Mouse (Mus musculus) thymus, postnatal 36 days (tissue): Measurements from ENCODE around the gene 3830406C13Rik.
"Not testable (repeated sequence)": the region's sequence is repeated elsewhere in the genome, so short reads cannot be mapped to it uniquely, and the experiment has no call there.

Experiments
- DNase-seq, 2 experiments: peaks; one replicate each; pipeline ENCODE4 v3.0.0; 2022; ENCODE audit warnings: mixed read lengths in 2 of 2

The 3830406C13Rik gene

DNA sequence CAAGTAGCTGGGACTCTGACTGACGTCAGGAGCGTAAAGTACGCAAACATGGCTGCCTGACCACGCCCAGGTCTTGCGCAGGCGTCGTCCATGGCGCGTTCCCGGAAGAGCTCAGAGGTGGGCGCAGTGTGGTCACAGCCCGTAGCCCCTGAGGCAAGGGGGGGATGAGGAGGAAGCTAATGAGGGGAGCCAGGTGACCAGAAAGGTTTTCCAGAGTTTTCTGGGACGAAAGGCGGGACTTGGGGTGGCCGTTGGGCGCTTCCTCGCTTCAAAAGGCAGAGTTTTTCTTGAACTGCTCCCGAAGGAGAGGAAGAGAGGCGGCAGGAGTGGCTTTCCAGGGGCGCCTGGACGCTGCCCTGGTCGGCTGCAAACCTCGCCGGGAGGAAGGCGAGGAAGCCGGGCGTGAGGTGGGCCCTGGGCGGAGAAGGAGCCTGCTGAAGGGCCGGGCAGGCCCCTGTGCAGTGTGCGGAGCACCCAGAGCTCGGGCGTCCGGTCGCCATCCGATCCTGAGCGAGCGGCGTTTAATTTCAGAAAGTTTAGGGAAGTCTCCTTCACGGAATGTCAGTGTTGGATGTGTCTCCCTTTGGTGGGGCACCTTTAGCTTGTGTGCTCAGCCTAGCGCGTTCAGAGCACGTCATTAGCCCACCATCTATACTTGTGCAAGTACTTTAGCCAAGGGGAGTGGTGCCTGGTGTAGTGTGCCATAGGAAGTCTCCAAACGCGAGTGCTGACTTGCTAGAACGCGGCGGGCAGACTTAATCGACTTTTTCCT is at the start of gene 3830406C13Rik:
Gene 3830406C13Rik (plus strand): TSS at position 33 of the 772 bp plus-strand sequence.
- DNase-seq = peak; percentile 72 to 80

GRCm38 (mm10) chr14:12243726-12244125 is 40.2 kb upstream of the 3830406C13Rik start:
- no peak for DNase-seq

GRCm38 (mm10) chr14:12276031-12276430 is 7.9 kb upstream of the 3830406C13Rik start:
- no peak for DNase-seq

- no peak for DNase-seq
These were observed 332 bp upstream of the 3830406C13Rik start, which contains the start of gene Gm49355 for GRCm38 (mm10) chr14:12283641-12284040. Gm49355 (plus strand) TSS chr14:12283976.

- DNase-seq = not testable (repeated sequence)
These were observed 5.8 kb downstream of the 3830406C13Rik start for GRCm38 (mm10) chr14:12289747-12290146.

DNA sequence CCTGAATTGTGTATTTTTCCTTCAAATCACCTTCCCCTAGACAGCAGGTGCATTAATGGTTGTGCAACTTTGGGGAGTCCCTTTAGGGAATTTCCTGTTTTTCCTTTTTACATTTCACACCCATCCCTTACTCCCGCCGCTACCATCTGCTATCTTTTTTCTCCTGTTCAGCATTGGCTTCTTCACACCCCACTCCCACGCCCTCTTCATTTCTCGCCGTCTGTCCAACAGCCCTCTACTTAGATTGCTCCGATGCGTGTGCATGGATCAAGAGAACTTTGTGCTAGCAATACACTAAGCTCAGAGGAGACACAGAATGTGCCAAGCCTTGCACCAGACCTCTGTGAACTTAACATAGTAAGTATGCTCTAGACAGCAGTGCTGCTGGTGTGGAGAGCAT is 12.4 kb downstream of the 3830406C13Rik start:
- DNase-seq = no peak

- DNase-seq = no peak
These were observed 15.2 kb downstream of the 3830406C13Rik start for GRCm38 (mm10) chr14:12299171-12299570.

- no peak for DNase-seq
These were observed 15.7 kb downstream of the 3830406C13Rik start for GRCm38 (mm10) chr14:12299654-12300053.

- no peak for DNase-seq
These were observed 16.3 kb downstream of the 3830406C13Rik start for GRCm38 (mm10) chr14:12300275-12300674.

- no peak for DNase-seq
These were observed 16.7 kb downstream of the 3830406C13Rik start for GRCm38 (mm10) chr14:12300677-12301076.

DNA sequence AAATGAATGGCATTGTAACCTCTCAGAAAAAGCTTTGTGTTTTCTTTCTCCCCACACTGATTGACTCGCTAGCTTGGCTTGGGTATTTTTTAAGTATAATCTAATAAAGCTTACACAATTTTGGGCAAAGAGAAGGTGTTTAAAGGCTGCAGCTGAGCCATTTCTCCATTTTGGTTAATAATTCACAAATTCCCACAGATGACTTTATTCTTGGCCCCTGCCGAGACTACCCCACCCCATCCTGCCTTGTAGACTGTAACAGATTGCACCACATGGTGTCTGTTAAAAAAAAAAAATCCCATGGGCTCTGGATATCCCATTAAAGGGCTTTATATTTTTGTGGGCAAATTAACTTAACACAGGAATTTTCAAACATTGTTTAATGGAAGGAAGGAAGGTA is 19.1 kb downstream of the 3830406C13Rik start:
- no peak for DNase-seq

DNA sequence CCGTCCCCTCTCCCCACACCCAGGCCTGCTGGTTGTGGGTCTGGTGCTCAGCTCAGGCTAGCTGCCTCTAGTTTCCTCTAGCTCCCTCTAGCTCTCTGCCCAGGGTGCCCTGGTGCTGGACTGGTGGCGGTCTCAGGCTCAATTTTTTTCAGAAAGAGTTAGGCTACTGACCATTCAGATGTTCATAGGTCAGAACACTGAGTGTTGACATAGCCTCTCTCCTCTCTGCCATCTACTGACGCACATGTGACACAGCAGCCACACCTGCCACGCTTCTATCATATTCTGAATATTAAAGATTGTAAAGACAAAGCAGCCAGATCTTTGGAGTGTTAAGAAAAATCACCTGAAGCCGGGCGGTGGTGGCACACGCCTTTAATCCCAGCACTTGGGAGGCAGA is 49.6 kb downstream of the 3830406C13Rik start:
- DNase-seq = no peak

- no peak for DNase-seq
These were observed 51.0 kb downstream of the 3830406C13Rik start for GRCm38 (mm10) chr14:12334925-12335324.

DNA sequence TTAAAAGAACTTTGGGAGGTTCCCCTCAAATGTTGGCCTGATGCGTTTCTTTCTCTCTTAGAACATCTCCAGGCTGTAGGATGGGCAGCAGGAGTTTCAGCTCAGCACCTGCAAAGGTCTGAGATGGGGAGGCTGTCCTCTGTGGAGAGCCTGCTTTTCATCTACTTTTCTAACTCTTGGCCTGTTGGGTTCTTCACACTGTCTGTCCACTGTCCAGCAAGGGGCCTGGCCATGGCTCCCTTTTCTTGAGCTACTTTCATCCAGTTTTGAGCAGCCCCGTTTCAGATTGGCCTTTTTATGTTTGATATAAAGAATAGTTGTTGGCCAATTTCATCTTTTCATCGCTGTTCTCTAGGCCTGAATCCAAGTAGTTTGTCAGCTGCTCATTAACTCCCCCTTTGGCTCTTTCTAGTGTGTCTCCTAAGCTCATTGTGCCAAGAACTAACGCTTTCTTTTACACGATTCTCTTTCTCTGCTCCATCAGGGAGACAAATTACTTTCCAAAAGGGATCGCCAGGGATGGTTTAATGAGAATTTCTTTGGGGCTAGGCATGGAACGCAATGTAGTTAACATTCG is 53.5 kb downstream of the 3830406C13Rik start:
- DNase-seq = no peak

GRCm38 (mm10) chr14:12337998-12338809 is 54.2 kb downstream of the 3830406C13Rik start:
- DNase-seq = no peak

- no peak for DNase-seq
These were observed 55.0 kb downstream of the 3830406C13Rik start for GRCm38 (mm10) chr14:12338811-12339565.

- DNase-seq = no peak
These were observed 56.5 kb downstream of the 3830406C13Rik start for GRCm38 (mm10) chr14:12340238-12341074.

DNA sequence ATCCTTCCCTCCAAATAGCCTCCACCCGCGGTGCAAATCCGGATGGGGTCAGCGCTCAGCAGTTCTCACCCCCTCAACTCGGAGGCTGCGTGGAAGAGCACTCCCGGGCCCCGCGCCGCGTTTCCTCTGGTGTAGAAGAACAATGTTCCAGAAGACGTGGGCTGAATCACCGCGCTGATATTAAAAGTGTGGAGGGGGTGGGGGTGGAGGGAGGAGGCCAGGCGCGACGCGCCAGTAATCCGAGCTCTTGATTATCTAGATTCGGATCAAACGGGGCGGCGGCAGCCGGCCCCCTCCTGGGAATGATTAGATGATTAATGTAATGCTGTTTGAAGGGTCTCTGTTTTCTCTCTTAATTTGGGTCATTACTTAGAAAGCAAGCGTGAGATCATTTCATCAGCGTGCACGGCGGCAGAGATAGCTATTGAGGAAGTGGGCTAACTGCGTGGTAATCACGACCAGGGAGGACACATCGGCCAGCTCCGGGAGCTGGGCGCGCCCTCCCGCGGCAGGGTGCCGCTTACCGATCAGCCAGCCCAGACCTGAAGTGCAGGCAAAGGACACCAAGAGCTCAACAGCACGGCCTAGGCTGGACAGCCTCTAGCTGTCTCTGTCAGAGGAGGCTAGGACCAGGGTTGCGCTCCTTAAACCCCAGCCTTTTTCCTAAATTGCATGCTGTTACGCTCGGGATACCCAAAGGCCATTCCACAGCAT is 57.3 kb downstream of the 3830406C13Rik start:
- no peak for DNase-seq

- no peak for DNase-seq
These were observed 58.0 kb downstream of the 3830406C13Rik start for GRCm38 (mm10) chr14:12341789-12342457.

DNA sequence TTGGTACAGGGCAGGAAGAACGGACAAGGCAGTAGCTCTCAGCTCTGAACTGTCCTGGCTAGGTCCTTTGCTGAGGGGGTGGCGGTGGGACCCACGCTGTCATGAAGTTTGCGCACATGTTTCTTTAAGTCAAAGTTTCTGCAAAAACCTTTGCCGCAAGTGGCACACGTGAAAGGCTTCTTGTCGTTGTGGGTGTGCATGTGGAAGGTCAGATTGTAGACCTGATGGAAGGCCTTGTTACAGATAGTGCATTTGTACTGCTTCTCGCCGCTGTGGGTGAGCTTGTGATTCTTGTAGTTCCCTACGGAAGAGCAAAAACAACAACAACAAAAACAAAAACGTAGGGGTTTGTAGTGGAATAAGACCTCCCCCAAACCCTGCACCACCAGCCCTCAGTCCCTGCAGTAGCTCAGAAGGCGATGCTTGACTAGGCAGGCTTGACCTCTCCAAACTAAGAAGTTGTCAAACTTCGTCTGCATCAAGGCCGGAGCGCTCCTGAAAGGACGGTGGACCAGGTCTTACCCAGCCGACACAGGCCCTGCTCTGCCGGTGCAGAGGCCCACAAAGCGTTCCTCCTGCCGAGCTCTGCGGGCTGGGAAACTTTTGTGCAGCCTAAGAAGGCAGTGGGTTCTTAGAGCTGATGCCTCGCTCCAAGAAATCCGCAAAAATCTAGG is 58.6 kb downstream of the 3830406C13Rik start:
- no peak for DNase-seq
